Mouse (Mus musculus): ENCODE data around the gene Sardh. TPM values are rescaled to one million over a fixed set of nuclear protein-coding genes. Genes with fewer than 3 reads are reported as not detected.

Sardh gene
- total RNA-seq (2021) = 1 to 10 TPM; 4.7 to 6.5 TPM
- polyA plus RNA-seq (2012; rRNA removed) = 18.0 and 19.1 TPM in 2 replicates
- long read RNA-seq, partial matches to known transcripts = 1 of 1 reads
- long read RNA-seq, other reads (novel, unspliced or antisense) = 0 of 1 reads

DNA sequence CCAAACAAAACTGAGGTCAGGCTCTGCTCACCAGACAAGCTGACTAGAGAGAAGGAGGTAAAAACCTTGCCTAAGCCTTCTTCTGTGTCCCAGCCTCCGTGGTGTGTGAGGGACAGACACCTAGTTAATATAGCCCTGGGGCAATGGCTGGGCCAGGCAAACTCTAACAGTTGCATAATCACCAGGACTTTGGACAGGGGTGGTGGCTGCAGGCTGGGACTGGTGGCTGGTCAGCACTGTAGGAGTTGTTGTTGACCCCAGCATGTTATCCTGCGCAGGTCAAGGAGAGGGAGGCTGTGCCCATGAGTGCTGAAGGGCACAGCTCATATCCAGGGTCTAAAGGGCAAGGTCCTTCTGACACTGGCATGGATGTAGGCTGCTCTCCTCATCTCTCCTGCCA is at the start of gene Sardh:
TSS of gene Sardh (minus strand) at position 127 of the 400 bp plus-strand sequence.
- H3K27ac ChIP-seq = peak within 1 kb of the TSS; percentile 51
- no peak for DNase-seq
- WGBS = 92% methylated on average over 2 of the region's 2 CpGs
- H3K27me3 ChIP-seq (ENCODE audit: control insufficient read depth, insufficient read depth, low read length) = no peaks in the 10 kb centered on the region
- H3K36me3 ChIP-seq (ENCODE audit: control insufficient read depth, insufficient read depth, low read length) = no peaks in the 10 kb centered on the region
- TF ChIP-seq POLR2A (IDR thresholded peaks at IDR 0.05; ENCODE audit: insufficient read depth, low read depth, low read length) (no peak), CTCF (IDR thresholded peaks at IDR 0.05) (no peak), EP300 (IDR thresholded peaks at IDR 0.05; ENCODE audit: insufficient read depth, low read depth, low read length) (no peak)
- peaks cover 2% of the 10 kb centered on the region; the same call in 1 of the 2 replicates for H3K4me1 ChIP-seq (ENCODE audit: control insufficient read depth, insufficient read depth, low read length)
- no peak within 1 kb of the TSS for H3K9ac ChIP-seq (ENCODE audit: low read depth, low read length)
- intact Hi-C loops (cut with DNase I) = no loop called here
- no peaks in the 10 kb centered on the region for H3K79me2 ChIP-seq (replicated peaks; ENCODE audit: control insufficient read depth, insufficient read depth, low read length)
- H3K4me3 ChIP-seq = peak within 1 kb of the TSS; percentile 28; the same call in 1 of the 2 replicates

DNA sequence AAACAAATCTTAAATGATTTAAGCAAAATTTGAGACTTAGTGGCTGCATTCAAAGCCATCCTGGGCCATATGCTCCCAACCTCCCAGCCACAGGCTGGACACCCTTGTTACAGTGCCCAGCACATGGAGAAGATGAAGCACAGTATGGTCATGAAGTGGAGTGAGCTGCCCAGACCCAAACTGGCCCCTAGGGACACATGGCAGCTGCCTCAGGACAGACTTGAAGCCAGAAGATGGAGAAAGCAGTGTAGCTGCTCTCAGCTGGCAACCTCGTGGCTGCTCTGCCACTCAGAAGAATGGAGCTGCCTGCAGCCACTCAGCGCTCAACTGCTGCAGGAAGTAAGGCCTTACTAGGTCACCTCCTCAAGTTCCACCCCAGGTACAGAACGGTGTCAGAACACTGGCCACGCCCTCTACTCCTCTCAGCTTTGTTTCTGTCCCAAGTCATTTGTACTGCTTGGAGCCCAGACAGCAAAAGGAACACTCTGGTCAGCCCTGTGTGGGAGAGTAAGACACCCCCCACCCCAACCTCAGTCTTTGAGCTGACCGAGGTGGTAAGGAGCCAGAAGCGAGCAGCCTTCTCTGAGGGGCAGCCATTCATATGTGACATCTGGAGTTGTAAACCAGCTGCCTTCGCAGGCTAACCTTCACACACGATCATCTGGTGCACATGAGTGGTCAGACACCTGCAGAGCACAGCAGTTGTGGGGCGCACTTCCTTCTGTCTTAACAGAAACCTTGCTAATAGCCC is 48.7 kb upstream of the Sardh start:
- no peak for DNase-seq
- Histone ChIP-seq H3K9ac (ENCODE audit: low read depth, low read length) (no peak overlapping the region), H3K36me3 (ENCODE audit: control insufficient read depth, insufficient read depth, low read length) (no peaks in the 10 kb centered on the region), H3K27me3 (ENCODE audit: control insufficient read depth, insufficient read depth, low read length) (no peaks in the 10 kb centered on the region), H3K4me3 (no peak overlapping the region), H3K4me1 (ENCODE audit: control insufficient read depth, insufficient read depth, low read length) (no peaks in the 10 kb centered on the region), H3K27ac (no peak overlapping the region), H3K79me2 (replicated peaks; ENCODE audit: control insufficient read depth, insufficient read depth, low read length) (no peaks in the 10 kb centered on the region)
- TF ChIP-seq CTCF (IDR thresholded peaks at IDR 0.05) (no peak), POLR2A (IDR thresholded peaks at IDR 0.05; ENCODE audit: insufficient read depth, low read depth, low read length) (no peak), EP300 (IDR thresholded peaks at IDR 0.05; ENCODE audit: insufficient read depth, low read depth, low read length) (no peak)
- intact Hi-C loops (cut with DNase I) = no loop called here
- WGBS = 76% methylated on average over 9 of the region's 9 CpGs

DNA sequence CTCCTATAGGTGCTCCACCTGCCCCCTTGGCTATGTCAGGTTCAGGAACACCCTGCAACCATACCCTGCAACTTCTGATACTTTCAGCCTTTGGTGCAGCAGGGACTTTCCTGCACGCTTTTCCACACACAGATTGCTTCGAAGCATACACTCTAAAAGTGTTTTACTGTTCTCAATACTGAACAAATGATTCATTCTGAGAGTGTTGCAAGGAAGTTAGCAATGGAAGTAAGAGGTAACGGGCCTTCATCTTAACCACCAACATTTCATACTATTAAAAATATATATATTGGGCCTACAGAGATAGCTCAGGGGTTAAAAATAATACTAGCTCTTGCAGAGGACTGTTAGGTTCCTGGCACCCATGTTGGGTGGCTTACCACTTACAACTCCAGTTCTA is 46.6 kb upstream of the Sardh start:
- no peak overlapping the region for H3K4me3 ChIP-seq
- intact Hi-C loops (cut with DNase I) = no loop called here
- WGBS = 92% methylated on average over 3 of the region's 3 CpGs
- no peak overlapping the region for H3K9ac ChIP-seq (ENCODE audit: low read depth, low read length)
- no peaks in the 10 kb centered on the region for H3K36me3 ChIP-seq (ENCODE audit: control insufficient read depth, insufficient read depth, low read length)
- no peaks in the 10 kb centered on the region for H3K27me3 ChIP-seq (ENCODE audit: control insufficient read depth, insufficient read depth, low read length)
- DNase-seq = no peak
- TF ChIP-seq EP300 (IDR thresholded peaks at IDR 0.05; ENCODE audit: insufficient read depth, low read depth, low read length) = no peak
- no peak for TF ChIP-seq POLR2A (IDR thresholded peaks at IDR 0.05; ENCODE audit: insufficient read depth, low read depth, low read length)
- TF ChIP-seq CTCF (IDR thresholded peaks at IDR 0.05) = no peak
- no peaks in the 10 kb centered on the region for H3K4me1 ChIP-seq (ENCODE audit: control insufficient read depth, insufficient read depth, low read length)
- no peak overlapping the region for H3K27ac ChIP-seq
- no peaks in the 10 kb centered on the region for H3K79me2 ChIP-seq (replicated peaks; ENCODE audit: control insufficient read depth, insufficient read depth, low read length)

DNA sequence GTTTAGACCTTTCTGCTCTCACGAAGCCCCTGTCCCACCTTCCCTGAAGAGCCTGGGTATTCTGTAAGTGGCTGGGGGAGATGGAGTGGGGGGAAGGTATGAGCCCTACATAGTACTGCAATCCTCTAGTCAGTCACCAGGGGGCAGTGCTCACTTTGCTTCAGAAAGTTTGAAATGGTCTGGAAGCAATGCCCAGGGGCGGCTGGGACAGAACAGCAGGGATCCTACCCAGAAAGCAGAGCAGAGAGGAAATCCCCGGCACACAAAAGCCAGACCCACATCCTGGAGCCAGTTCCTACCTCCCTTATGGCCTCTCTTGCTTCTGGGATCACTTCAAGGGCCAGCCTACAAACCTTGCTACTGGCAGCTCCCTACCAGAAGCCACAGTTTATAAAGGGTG is 40.9 kb upstream of the Sardh start:
- H3K79me2 ChIP-seq (replicated peaks; ENCODE audit: control insufficient read depth, insufficient read depth, low read length) = no peaks in the 10 kb centered on the region
- TF ChIP-seq EP300 (IDR thresholded peaks at IDR 0.05; ENCODE audit: insufficient read depth, low read depth, low read length) = peak; percentile 76
- no peak for TF ChIP-seq POLR2A (IDR thresholded peaks at IDR 0.05; ENCODE audit: insufficient read depth, low read depth, low read length)
- peak; percentile 96 for TF ChIP-seq CTCF (IDR thresholded peaks at IDR 0.05)
- peak; percentile 80 to 84 for DNase-seq
- intact Hi-C loops (cut with DNase I) = loop anchor here (1.0 to 10.0 kb wide), 3 partner anchors 78 to 226 kb away; partner anchors contain the start of gene Wdr5
- no peaks in the 10 kb centered on the region for H3K27me3 ChIP-seq (ENCODE audit: control insufficient read depth, insufficient read depth, low read length)
- no peak overlapping the region for H3K27ac ChIP-seq
- H3K4me3 ChIP-seq = no peak overlapping the region
- no peak overlapping the region for H3K9ac ChIP-seq (ENCODE audit: low read depth, low read length)
- no peaks in the 10 kb centered on the region for H3K36me3 ChIP-seq (ENCODE audit: control insufficient read depth, insufficient read depth, low read length)
- no peaks in the 10 kb centered on the region; the same call in 1 of the 2 replicates for H3K4me1 ChIP-seq (ENCODE audit: control insufficient read depth, insufficient read depth, low read length)
- 14% methylated on average over 3 of the region's 3 CpGs for WGBS

DNA sequence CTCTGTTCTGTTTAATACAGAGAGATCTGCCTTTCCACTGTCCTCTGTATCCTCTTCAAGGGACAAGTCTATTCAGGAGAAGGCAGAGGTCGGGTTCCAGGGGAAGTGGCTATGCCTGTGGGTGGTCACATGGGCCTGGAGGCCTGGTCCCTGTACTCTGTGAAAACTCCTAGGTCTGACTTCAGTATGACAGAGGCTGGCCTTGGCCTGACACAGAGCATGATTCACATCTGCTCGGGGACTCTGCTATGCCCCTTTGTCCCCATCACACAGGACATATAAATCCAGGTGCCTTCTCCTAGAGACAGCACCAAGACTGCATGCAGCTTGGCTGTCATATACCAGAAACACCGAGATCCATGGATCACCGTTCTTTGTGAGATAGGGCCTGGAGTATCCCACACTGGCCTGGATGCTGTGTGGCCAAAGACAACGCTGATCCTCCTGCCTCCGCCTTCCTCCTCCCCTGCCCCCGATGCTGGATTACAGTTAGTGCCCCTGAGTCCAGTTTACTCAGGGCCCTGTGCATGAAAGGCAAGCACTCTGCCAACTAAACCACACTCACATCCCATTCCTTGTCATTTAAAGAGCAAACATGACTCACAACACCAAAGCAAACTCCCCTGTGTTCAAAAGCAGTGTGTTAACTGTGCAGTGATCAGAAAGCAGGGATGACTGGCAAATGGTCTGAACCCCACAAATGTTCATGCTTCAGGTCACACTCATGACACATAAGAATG is 39.0 kb upstream of the Sardh start:
- DNase-seq = no peak
- Histone ChIP-seq H3K4me3 (no peak overlapping the region), H3K79me2 (replicated peaks; ENCODE audit: control insufficient read depth, insufficient read depth, low read length) (no peaks in the 10 kb centered on the region), H3K27ac (no peak overlapping the region), H3K36me3 (ENCODE audit: control insufficient read depth, insufficient read depth, low read length) (no peaks in the 10 kb centered on the region), H3K27me3 (ENCODE audit: control insufficient read depth, insufficient read depth, low read length) (no peaks in the 10 kb centered on the region), H3K9ac (ENCODE audit: low read depth, low read length) (no peak overlapping the region), H3K4me1 (ENCODE audit: control insufficient read depth, insufficient read depth, low read length) (no peaks in the 10 kb centered on the region; the same call in 1 of the 2 replicates)
- intact Hi-C loops (cut with DNase I) = loop anchor here (5.0 to 10.0 kb wide), 2 partner anchors 80 to 228 kb away; partner anchors contain the start of gene Wdr5
- WGBS = 82% methylated on average over 7 of the region's 7 CpGs
- no peak for TF ChIP-seq POLR2A (IDR thresholded peaks at IDR 0.05; ENCODE audit: insufficient read depth, low read depth, low read length)
- TF ChIP-seq CTCF (IDR thresholded peaks at IDR 0.05) = no peak
- TF ChIP-seq EP300 (IDR thresholded peaks at IDR 0.05; ENCODE audit: insufficient read depth, low read depth, low read length) = no peak
